In the genomic region with DNA sequence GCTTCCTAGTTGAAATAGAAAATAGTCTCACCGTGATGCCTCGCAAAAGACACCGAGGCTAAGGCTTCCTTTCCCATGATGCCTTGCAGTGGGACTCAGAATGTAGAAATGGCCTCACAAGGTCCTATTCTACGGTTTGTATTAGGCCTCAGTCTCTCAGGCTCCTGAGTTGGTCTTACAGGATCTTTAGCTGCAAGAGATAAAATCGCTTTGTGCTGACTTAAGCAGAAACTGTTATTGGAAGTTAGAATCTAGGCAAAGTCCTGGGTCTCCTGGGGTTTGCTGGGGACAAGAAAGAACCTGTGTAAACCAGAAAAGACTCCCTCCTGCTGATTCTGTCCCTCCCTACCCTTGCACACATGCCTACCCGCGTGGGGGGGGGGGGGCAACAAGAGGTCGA, we compare ENCODE assay signal across 21 mouse cellular contexts. TPM values are rescaled to one million over a fixed set of nuclear protein-coding genes. Genes with fewer than 3 reads are reported as not detected.
"Had no signal": no experiment of that assay in that cellular context is flagged by ENCODE, and none has a peak within 500 bp of the region (broad histone marks: within the 10 kb centered on the region; RNA-seq: fewer than 3 reads in every experiment).

No protein-coding gene starts in this region.

- H3K9ac ChIP-seq: lung, embryonic 14.5 days; neural tube, embryonic 13.5 days; neural tube, embryonic 15.5 days had no signal

- ATAC-seq: midbrain, embryonic 16.5 days had no signal

- H3K4me3 ChIP-seq: midbrain, embryonic 10.5 days; myocyte; neural tube, embryonic 13.5 days; neural tube, embryonic 15.5 days had no signal

- DNase-seq: lung, adult 18-20 months; lung, embryonic 14.5 days; lung, postnatal 10 days; lung, postnatal 4 days; midbrain, embryonic 14.5 days; right cerebral cortex, postnatal 14 days; thymus, adult 18-20 months; thymus, postnatal 14 days; thymus, postnatal 36 days had no signal

- H3K27ac ChIP-seq: midbrain, embryonic 10.5 days; neural tube, embryonic 13.5 days; neural tube, embryonic 15.5 days had no signal

- H3K4me2 ChIP-seq: lung, embryonic 14.5 days; neural tube, embryonic 13.5 days; neural tube, embryonic 15.5 days had no signal

- H3K27me3 ChIP-seq: neural tube, embryonic 13.5 days; neural tube, embryonic 15.5 days had no signal

- H3K36me3 ChIP-seq: midbrain, embryonic 10.5 days; neural tube, embryonic 13.5 days; neural tube, embryonic 15.5 days had no signal

- H3K9me3 ChIP-seq: midbrain, embryonic 10.5 days; neural tube, embryonic 13.5 days; neural tube, embryonic 15.5 days had no signal

RNA-seq across cellular contexts. Expression of gene Cadm4, which starts 5.5 kb away (rescaled TPM):
- total RNA-seq: megakaryocyte, adult 5-6 weeks; megakaryocyte-erythroid progenitor cell, adult 5-6 weeks had no signal

RNA-seq across cellular contexts. Expression of gene Irgc1, which starts 24.2 kb away (rescaled TPM):
- total RNA-seq: megakaryocyte-erythroid progenitor cell, adult 5-6 weeks had no signal
- polyA plus RNA-seq: liver, embryonic 16.5 days; lung, embryonic 14.5 days; lung, embryonic 16.5 days; midbrain, embryonic 10.5 days; midbrain, embryonic 14.5 days; midbrain, embryonic 16.5 days; neural tube, embryonic 11.5 days; neural tube, embryonic 13.5 days; neural tube, embryonic 15.5 days; stomach, embryonic 14.5 days had no signal

RNA-seq across cellular contexts. Expression of gene AC161166.1, which starts 35.9 kb away (rescaled TPM):
- total RNA-seq: megakaryocyte, adult 5-6 weeks; megakaryocyte-erythroid progenitor cell, adult 5-6 weeks had no signal
- polyA plus RNA-seq: liver, embryonic 16.5 days; spleen, adult 2 months had no signal
